Mouse (Mus musculus): ENCODE measurements around the gene Cpeb1. TPM values are rescaled to one million over a fixed set of nuclear protein-coding genes. Genes with fewer than 3 reads are reported as not detected.

Gene Cpeb1
- polyA plus RNA-seq, 1 experiment from 2014 or later: 1.4 TPM

GRCm38 (mm10) chr7:81398957-81399356 lies 56.3 kb downstream of the Cpeb1 start:
- Histone ChIP-seq H3K4me3 (ENCODE audit: low read depth, low read length) (no peak overlapping the region), H3K27ac (ENCODE audit: low read depth, low read length) (no peak overlapping the region), H3K9me3 (ENCODE audit: control insufficient read depth) (no peaks in the 10 kb centered on the region), H3K9ac (ENCODE audit: low read depth, low read length) (no peak overlapping the region), H3K4me2 (replicated peaks; ENCODE audit: low read depth) (no peak overlapping the region), H3K4me1 (replicated peaks; ENCODE audit: control insufficient read depth, insufficient read depth, low read length) (no peaks in the 10 kb centered on the region), H3K27me3 (replicated peaks; ENCODE audit: control insufficient read depth, insufficient read depth, low read length) (no peaks in the 10 kb centered on the region), H3K36me3 (ENCODE audit: control insufficient read depth, insufficient read depth) (no peaks in the 10 kb centered on the region)
- peak; percentile 56 for TF ChIP-seq CTCF (IDR thresholded peaks at IDR 0.05; ENCODE audit: low read depth)
- 41% methylated on average over 2 of the region's 2 CpGs for WGBS
- ATAC-seq: no peak

DNA sequence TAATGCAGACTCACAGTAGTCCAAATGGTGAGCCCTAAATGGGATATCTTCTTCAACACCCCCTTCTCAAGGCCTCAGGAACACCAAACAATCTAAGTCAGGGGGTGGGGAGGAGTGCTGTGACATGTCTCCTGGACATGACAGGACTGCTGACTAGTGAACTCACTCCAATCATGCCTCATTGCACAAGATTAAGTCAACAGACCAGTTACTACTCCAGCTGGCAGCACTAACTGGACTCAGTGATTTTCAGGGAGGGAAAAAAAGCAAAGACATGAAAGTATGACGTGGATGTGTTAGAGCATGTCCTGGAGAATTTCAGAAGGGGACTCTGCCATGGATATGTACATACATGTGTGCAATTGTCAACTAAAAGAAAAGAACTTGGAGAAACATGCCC lies 75.9 kb downstream of the Cpeb1 start:
- H3K36me3 ChIP-seq (ENCODE audit: control insufficient read depth, insufficient read depth): no peaks in the 10 kb centered on the region
- TF ChIP-seq CTCF (IDR thresholded peaks at IDR 0.05; ENCODE audit: low read depth): no peak

DNA sequence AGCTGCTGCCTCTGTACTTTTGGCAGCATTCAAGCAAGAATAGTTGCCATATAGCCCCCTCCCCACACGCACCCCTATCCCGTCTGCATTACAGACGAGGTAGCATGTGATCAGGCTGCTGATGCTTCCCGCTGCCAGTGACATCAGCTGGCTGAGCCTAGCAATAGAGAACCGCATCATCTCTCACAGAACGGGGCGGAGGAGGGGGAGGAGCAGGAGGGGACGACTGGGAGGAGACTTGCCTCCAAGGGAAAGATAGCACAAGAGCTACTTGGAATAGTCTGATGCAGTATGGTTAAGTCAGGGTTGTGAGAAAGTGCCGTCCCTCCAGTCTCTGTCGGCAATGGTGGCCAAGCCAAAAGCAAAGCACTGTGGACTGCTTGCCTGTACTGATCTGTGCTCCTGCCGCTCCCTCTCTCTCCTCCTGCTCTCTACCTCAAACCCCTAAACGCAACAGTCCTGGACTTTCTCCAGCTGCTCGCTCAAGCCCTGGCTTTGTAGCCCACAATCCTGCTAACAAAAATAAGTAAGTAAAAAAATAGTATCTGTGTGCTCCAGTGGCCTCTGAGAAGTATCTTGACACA lies 82.8 kb downstream of the Cpeb1 start:
- WGBS: 7% methylated on average over 13 of the region's 13 CpGs
- H3K4me3 ChIP-seq (ENCODE audit: low read depth, low read length): no peak overlapping the region
- no peak for TF ChIP-seq CTCF (IDR thresholded peaks at IDR 0.05; ENCODE audit: low read depth)
- H3K9ac ChIP-seq (ENCODE audit: low read depth, low read length): no peak overlapping the region
- no peak overlapping the region for H3K27ac ChIP-seq (ENCODE audit: low read depth, low read length)
- H3K4me1 ChIP-seq (replicated peaks; ENCODE audit: control insufficient read depth, insufficient read depth, low read length): no peaks in the 10 kb centered on the region
- ATAC-seq: no peak
- H3K9me3 ChIP-seq (ENCODE audit: control insufficient read depth): no peaks in the 10 kb centered on the region
- H3K4me2 ChIP-seq (replicated peaks; ENCODE audit: low read depth): no peak overlapping the region
- no peaks in the 10 kb centered on the region for H3K36me3 ChIP-seq (ENCODE audit: control insufficient read depth, insufficient read depth)
- no peaks in the 10 kb centered on the region for H3K27me3 ChIP-seq (replicated peaks; ENCODE audit: control insufficient read depth, insufficient read depth, low read length)

More for the DNA sequence above, 75.9 kb downstream of the Cpeb1 start:
- Histone ChIP-seq H3K4me3 (ENCODE audit: low read depth, low read length) (no peak overlapping the region), H3K4me2 (replicated peaks; ENCODE audit: low read depth) (no peak overlapping the region), H3K27ac (ENCODE audit: low read depth, low read length) (no peak overlapping the region), H3K27me3 (replicated peaks; ENCODE audit: control insufficient read depth, insufficient read depth, low read length) (no peaks in the 10 kb centered on the region), H3K9me3 (ENCODE audit: control insufficient read depth) (no peaks in the 10 kb centered on the region), H3K4me1 (replicated peaks; ENCODE audit: control insufficient read depth, insufficient read depth, low read length) (no peaks in the 10 kb centered on the region), H3K9ac (ENCODE audit: low read depth, low read length) (no peak overlapping the region)
- no peak for ATAC-seq
- 84% methylated on average over 1 of the region's 1 CpGs for WGBS

GRCm38 (mm10) chr7:81371811-81372210 lies 83.5 kb downstream of the Cpeb1 start:
- H3K4me2 ChIP-seq (replicated peaks; ENCODE audit: low read depth): no peak overlapping the region
- no peaks in the 10 kb centered on the region for H3K9me3 ChIP-seq (ENCODE audit: control insufficient read depth)
- no peak for TF ChIP-seq CTCF (IDR thresholded peaks at IDR 0.05; ENCODE audit: low read depth)
- H3K9ac ChIP-seq (ENCODE audit: low read depth, low read length): no peak overlapping the region
- H3K4me3 ChIP-seq (ENCODE audit: low read depth, low read length): no peak overlapping the region
- no peak overlapping the region for H3K27ac ChIP-seq (ENCODE audit: low read depth, low read length)
- 34% methylated on average over 5 of the region's 5 CpGs for WGBS
- H3K27me3 ChIP-seq (replicated peaks; ENCODE audit: control insufficient read depth, insufficient read depth, low read length): no peaks in the 10 kb centered on the region
- no peaks in the 10 kb centered on the region for H3K36me3 ChIP-seq (ENCODE audit: control insufficient read depth, insufficient read depth)
- ATAC-seq: no peak
- H3K4me1 ChIP-seq (replicated peaks; ENCODE audit: control insufficient read depth, insufficient read depth, low read length): no peaks in the 10 kb centered on the region

DNA sequence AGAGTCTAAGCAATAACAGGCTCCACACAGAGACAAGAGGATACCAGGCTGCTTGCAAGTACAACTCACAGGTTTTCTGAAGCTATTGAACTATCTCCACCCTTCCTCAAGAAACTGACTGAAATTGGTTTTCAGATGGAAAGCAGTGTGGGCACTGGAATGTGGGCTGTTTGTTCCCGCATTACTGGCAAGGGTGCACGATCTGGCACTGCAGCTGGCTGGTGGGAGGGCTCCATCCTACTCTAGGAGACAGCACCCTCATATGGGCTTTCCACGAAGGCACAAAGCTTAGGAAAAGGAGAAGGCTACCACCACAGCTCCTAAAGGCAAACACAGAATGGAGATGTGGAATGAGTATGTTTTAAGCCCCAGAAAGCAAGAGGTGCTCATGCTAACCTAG lies 85.5 kb downstream of the Cpeb1 start:
- no peaks in the 10 kb centered on the region for H3K36me3 ChIP-seq (ENCODE audit: control insufficient read depth, insufficient read depth)
- H3K4me3 ChIP-seq (ENCODE audit: low read depth, low read length): no peak overlapping the region
- no peak for TF ChIP-seq CTCF (IDR thresholded peaks at IDR 0.05; ENCODE audit: low read depth)
- H3K4me2 ChIP-seq (replicated peaks; ENCODE audit: low read depth): no peak overlapping the region
- WGBS: 60% methylated on average over 3 of the region's 3 CpGs
- ATAC-seq: no peak
- H3K9ac ChIP-seq (ENCODE audit: low read depth, low read length): no peak overlapping the region
- H3K9me3 ChIP-seq (ENCODE audit: control insufficient read depth): no peaks in the 10 kb centered on the region
- H3K27ac ChIP-seq (ENCODE audit: low read depth, low read length): no peak overlapping the region
- no peaks in the 10 kb centered on the region for H3K4me1 ChIP-seq (replicated peaks; ENCODE audit: control insufficient read depth, insufficient read depth, low read length)
- no peaks in the 10 kb centered on the region for H3K27me3 ChIP-seq (replicated peaks; ENCODE audit: control insufficient read depth, insufficient read depth, low read length)

DNA sequence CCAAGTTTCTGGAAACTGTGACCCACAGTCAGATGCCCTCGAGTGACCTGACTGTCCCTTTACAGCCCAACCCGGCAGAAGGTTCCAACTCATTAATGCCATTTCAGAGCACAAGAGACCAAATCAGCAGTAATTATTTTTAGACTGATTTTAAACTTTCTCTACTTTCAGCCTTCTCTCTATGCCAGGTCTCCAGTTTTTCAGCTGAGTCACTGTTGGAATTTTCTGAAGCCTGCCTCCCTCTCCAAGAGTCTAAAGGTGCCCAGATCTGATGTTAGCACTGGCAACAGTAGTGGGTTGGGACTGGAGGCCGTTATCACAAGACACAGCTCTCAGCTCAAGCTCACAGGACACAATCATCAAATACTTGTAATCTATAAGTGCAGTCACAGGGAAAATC lies 87.3 kb downstream of the Cpeb1 start:
- Histone ChIP-seq H3K27me3 (replicated peaks; ENCODE audit: control insufficient read depth, insufficient read depth, low read length) (no peaks in the 10 kb centered on the region), H3K4me1 (replicated peaks; ENCODE audit: control insufficient read depth, insufficient read depth, low read length) (no peaks in the 10 kb centered on the region), H3K9me3 (ENCODE audit: control insufficient read depth) (no peaks in the 10 kb centered on the region), H3K27ac (ENCODE audit: low read depth, low read length) (no peak overlapping the region), H3K4me3 (ENCODE audit: low read depth, low read length) (no peak overlapping the region), H3K36me3 (ENCODE audit: control insufficient read depth, insufficient read depth) (no peaks in the 10 kb centered on the region), H3K4me2 (replicated peaks; ENCODE audit: low read depth) (no peak overlapping the region), H3K9ac (ENCODE audit: low read depth, low read length) (no peak overlapping the region)
- TF ChIP-seq CTCF (IDR thresholded peaks at IDR 0.05; ENCODE audit: low read depth): no peak
- no peak for ATAC-seq
- 74% methylated on average over 3 of the region's 3 CpGs for WGBS

GRCm38 (mm10) chr7:81356975-81357374 lies 98.3 kb downstream of the Cpeb1 start:
- no peak overlapping the region for H3K4me2 ChIP-seq (replicated peaks; ENCODE audit: low read depth)
- no peaks in the 10 kb centered on the region for H3K4me1 ChIP-seq (replicated peaks; ENCODE audit: control insufficient read depth, insufficient read depth, low read length)
- TF ChIP-seq CTCF (IDR thresholded peaks at IDR 0.05; ENCODE audit: low read depth): no peak
- no peak overlapping the region for H3K27ac ChIP-seq (ENCODE audit: low read depth, low read length)
- H3K4me3 ChIP-seq (ENCODE audit: low read depth, low read length): no peak overlapping the region
- no peak overlapping the region for H3K9ac ChIP-seq (ENCODE audit: low read depth, low read length)
- no peaks in the 10 kb centered on the region for H3K9me3 ChIP-seq (ENCODE audit: control insufficient read depth)
- 75% methylated on average over 7 of the region's 7 CpGs for WGBS
- H3K27me3 ChIP-seq (replicated peaks; ENCODE audit: control insufficient read depth, insufficient read depth, low read length): no peaks in the 10 kb centered on the region; the same call in 1 of the 2 replicates
- H3K36me3 ChIP-seq (ENCODE audit: control insufficient read depth, insufficient read depth): no peaks in the 10 kb centered on the region
- no peak for ATAC-seq

All from intestine, postnatal 0 days (tissue).